Mouse (Mus musculus) hematopoietic multipotent progenitor cell, adult 10-12 weeks (in vitro differentiated cells): ENCODE measurements around the gene Gm21981. TPM values are rescaled to one million over a fixed set of nuclear protein-coding genes. Genes with fewer than 3 reads are reported as not detected.

Source experiments
- polyA plus RNA-seq: library from polyadenylated mRNA; stranded (reverse); fragments of >175 nt; gene quantifications from 2 replicates; pipeline ENCODE4 v1.2.3, GENCODE M21; 2012; ENCODE audit warnings: low replicate concordance

The Gm21981 gene
- polyA plus RNA-seq = 0.16 and 0.18 TPM in 2 replicates

GRCm38 (mm10) chr17:47694442-47694502 lies at the start of gene Gm21981:
Gene Gm21981, minus strand, starts transcription at chr17:47694455.

DNA sequence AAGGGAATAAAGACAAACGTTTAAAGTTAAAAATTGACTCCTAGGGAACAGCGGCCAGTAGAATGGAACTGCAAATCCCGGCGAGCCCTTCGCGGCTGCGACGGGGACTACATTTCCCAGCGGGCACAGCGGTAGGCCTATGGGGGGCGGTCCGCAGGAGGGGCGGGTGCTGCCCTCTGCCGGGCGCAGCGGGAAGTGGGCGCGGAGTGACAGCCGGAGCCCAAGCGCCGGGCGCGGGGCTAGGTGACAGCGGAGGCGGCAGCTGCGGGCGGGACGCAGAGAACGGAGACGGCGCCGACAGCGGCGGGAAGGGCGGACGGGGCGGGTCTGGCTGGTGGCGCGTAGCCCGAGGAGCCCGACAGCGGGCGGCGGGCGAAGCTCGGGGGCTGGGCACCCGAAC lies 42.6 kb upstream of the Gm21981 start, which contains the start of gene Tfeb:
Gene Tfeb (plus strand): TSS at position 175 of the 400 bp plus-strand sequence.

GRCm38 (mm10) chr17:47726566-47726965 lies 32.3 kb upstream of the Gm21981 start, which contains the start of gene Pgc:
Gene Pgc, plus strand, starts transcription at chr17:47726842.

GRCm38 (mm10) chr17:47694503-47695336 lies 465 bp upstream of the Gm21981 start, which contains the start of gene Prickle4:
Gene Prickle4, minus strand, starts transcription at chr17:47694736.

GRCm38 (mm10) chr17:47688608-47689575 lies 5.4 kb downstream of the Gm21981 start, which contains the start of gene Frs3:
Gene Frs3, plus strand, starts transcription at chr17:47689030.

GRCm38 (mm10) chr17:47688344-47688607 lies 6.0 kb downstream of the Gm21981 start, which contains the start of gene Tomm6:
Gene Tomm6, minus strand, starts transcription at chr17:47688386.

Other genes starting within 250 kb of the Gm21981 start
- gene Taf8, start 192.2 kb downstream of the Gm21981 start, polyA plus RNA-seq = 26.4 and 30.9 TPM in 2 replicates
- 251 and 354 TPM in 2 replicates for gene Ccnd3, start 189.4 kb downstream of the Gm21981 start, polyA plus RNA-seq
- gene Bysl, start 83.0 kb downstream of the Gm21981 start, polyA plus RNA-seq = 13.5 and 15.7 TPM in 2 replicates
- gene Med20, start 82.9 kb downstream of the Gm21981 start, polyA plus RNA-seq = 0.89 and 6.7 TPM in 2 replicates
- gene Gm20517, start 82.9 kb downstream of the Gm21981 start, polyA plus RNA-seq = 0.72 and 2.5 TPM in 2 replicates
- 8.0 and 8.3 TPM in 2 replicates for gene Usp49, start 63.8 kb downstream of the Gm21981 start, polyA plus RNA-seq
- gene Tomm6, start 6.1 kb downstream of the Gm21981 start, polyA plus RNA-seq = 71.7 and 103 TPM in 2 replicates
- gene Frs3, start 5.4 kb downstream of the Gm21981 start, polyA plus RNA-seq = 4.3 and 9.7 TPM in 2 replicates
- 0.43 and 1.3 TPM in 2 replicates for gene Prickle4, start 281 bp upstream of the Gm21981 start, polyA plus RNA-seq
- gene Pgc, start 32.4 kb upstream of the Gm21981 start, polyA plus RNA-seq = not detected in 2 replicates
- 234 and 426 TPM in 2 replicates for gene Tfeb, start 42.6 kb upstream of the Gm21981 start, polyA plus RNA-seq
- 0.55 and 0.58 TPM in 2 replicates for gene Mdfi, start 140.2 kb upstream of the Gm21981 start, polyA plus RNA-seq
- 166 and 417 TPM in 2 replicates for gene Foxp4, start 230.2 kb upstream of the Gm21981 start, polyA plus RNA-seq